Mouse (Mus musculus) kidney, adult 2 months (tissue): ENCODE measurements around the gene Plekhm2.

Experiments used
- CTCF ChIP-seq: fragments of 200-500 bp; conservative IDR thresholded peaks from 2 replicates; pipeline ENCODE4 v1.5.1; 2011; ENCODE audit warnings: low read depth, mild to moderate bottlenecking, control low read depth, low read length, moderate library complexity, mixed read lengths; ENCODE audit not compliant: insufficient read depth, insufficient read length
- POLR2A ChIP-seq: fragments of 200-500 bp; IDR thresholded peaks from one replicate; pipeline ENCODE4 v1.6.1; 2011; ENCODE audit warnings: low read depth, low read length, control low read depth

GRCm38 (mm10) chr4:141583919-141584318 lies 80.8 kb downstream of the Plekhm2 start:
- TF ChIP-seq CTCF (no peak), POLR2A (no peak)
